Mouse (Mus musculus) CH12.LX (cell line): Measurements from ENCODE around the gene Fcgbp. TPM values are rescaled to one million over a fixed set of nuclear protein-coding genes. Genes with fewer than 3 reads are reported as not detected.

ENCODE experiments used
- DNase-seq: peaks from one replicate; pipeline ENCODE4 v3.0.0-alpha.2; 2013; ENCODE audit errors: extremely low read depth
- H3K27ac ChIP-seq: 2 replicates; pipeline ENCODE4 v1.5.1; 2012; ENCODE audit warnings: low read depth, mild to moderate bottlenecking, control low read depth, moderate library complexity; ENCODE audit not compliant: insufficient read depth
- H3K27me3 ChIP-seq: replicated peaks from 2 replicates; pipeline ENCODE3; 2012; ENCODE audit warnings: inconsistent platforms
- H3K36me3 ChIP-seq, 2 experiments: replicated peaks in 1 of 2; 2 replicates each; pipeline versions ENCODE3 to v1.6.1; 2012; ENCODE audit warnings: inconsistent platforms in 1 of 2, low read length in 1 of 2, mild to moderate bottlenecking in 1 of 2, mixed read lengths in 1 of 2, moderate library complexity in 1 of 2; ENCODE audit not compliant: control insufficient read depth in 1 of 2, insufficient read depth in 1 of 2
- H3K4me1 ChIP-seq, 2 experiments: 2 replicates each; pipeline ENCODE4 v1.6.1; 2012; ENCODE audit warnings: inconsistent platforms in 1 of 2, moderate library complexity in 1 of 2; ENCODE audit not compliant: insufficient read depth in 2 of 2, control insufficient read depth in 1 of 2
- H3K4me2 ChIP-seq: 2 replicates; pipeline ENCODE4 v1.6.1; 2012; ENCODE audit warnings: low read depth, mild to moderate bottlenecking, control low read depth; ENCODE audit not compliant: poor library complexity, insufficient read depth, severe bottlenecking
- H3K4me3 ChIP-seq, 3 experiments: fragments of 150-350 bp in 1 of 3; sonication (generic) in 1 of 3; replicated peaks in 1 of 3; 2 replicates each; pipeline versions ENCODE3 to v1.5.1; 2011 to 2012; ENCODE audit warnings: low read depth in 2 of 3, low read length in 2 of 3, mild to moderate bottlenecking in 2 of 3, moderate library complexity in 2 of 3, control low read depth in 1 of 3, improper control_type of control experiment in 1 of 3, inconsistent platforms in 1 of 3, mixed read lengths in 1 of 3; ENCODE audit not compliant: poor library complexity in 1 of 3
- H3K79me2 ChIP-seq: replicated peaks from 2 replicates; pipeline ENCODE4 v1.6.1; 2012; ENCODE audit warnings: mild to moderate bottlenecking, moderate library complexity; ENCODE audit not compliant: control insufficient read depth, poor library complexity, insufficient read depth, severe bottlenecking; ENCODE audit errors: extremely low read depth
- H3K9ac ChIP-seq: 2 replicates; pipeline ENCODE4 v1.6.1; 2012; ENCODE audit warnings: low read depth, mild to moderate bottlenecking, control low read depth, moderate library complexity; ENCODE audit not compliant: insufficient read depth
- H3K9me3 ChIP-seq: replicated peaks from 2 replicates; pipeline ENCODE3; 2012; ENCODE audit warnings: low read length, inconsistent platforms, mixed read lengths
- CHD2 ChIP-seq: IDR thresholded peaks from 2 replicates; pipeline ENCODE4 v1.6.1; 2011; ENCODE audit warnings: low read length, improper control_type of control experiment
- CTCF ChIP-seq, 2 experiments: IDR thresholded peaks in 1 of 2; conservative IDR thresholded peaks in 1 of 2; 2 replicates each; pipeline ENCODE4 v1.5.1; 2011 to 2012; ENCODE audit warnings: low read depth in 2 of 2, low read length in 2 of 2, improper control_type of control experiment in 1 of 2, inconsistent platforms in 1 of 2, mild to moderate bottlenecking in 1 of 2, moderate library complexity in 1 of 2
- E2F4 ChIP-seq: IDR thresholded peaks from 2 replicates; pipeline ENCODE4 v1.6.1; 2011; ENCODE audit warnings: low read depth, low read length, improper control_type of control experiment; ENCODE audit not compliant: insufficient replicate concordance
- ETS1 ChIP-seq: conservative IDR thresholded peaks from 2 replicates; pipeline ENCODE4 v1.6.1; 2012; ENCODE audit warnings: low read depth, mild to moderate bottlenecking, inconsistent platforms, low read length, improper control_type of control experiment, moderate library complexity
- JUN ChIP-seq: IDR thresholded peaks from 2 replicates; pipeline ENCODE4 v1.6.1; 2011; ENCODE audit warnings: low read depth, mild to moderate bottlenecking, low read length, improper control_type of control experiment, moderate library complexity; ENCODE audit not compliant: insufficient read depth
- JUND ChIP-seq: conservative IDR thresholded peaks from 2 replicates; pipeline ENCODE4 v1.6.1; 2011; ENCODE audit warnings: low read depth, low read length, improper control_type of control experiment
- KAT2A ChIP-seq: IDR thresholded peaks from 2 replicates; pipeline ENCODE4 v1.6.1; 2012; ENCODE audit warnings: low read length, improper control_type of control experiment, inconsistent platforms; ENCODE audit not compliant: insufficient replicate concordance
- MAFK ChIP-seq: IDR thresholded peaks from 2 replicates; pipeline ENCODE4 v1.6.1; 2011; ENCODE audit warnings: low read length, improper control_type of control experiment; ENCODE audit not compliant: insufficient replicate concordance
- MAX ChIP-seq: IDR thresholded peaks from 2 replicates; pipeline ENCODE4 v1.6.1; 2011; ENCODE audit warnings: low read length, improper control_type of control experiment
- MXI1 ChIP-seq: IDR thresholded peaks from 2 replicates; pipeline ENCODE4 v1.6.1; 2011; ENCODE audit warnings: mild to moderate bottlenecking, low read depth, low read length, improper control_type of control experiment
- NELFE ChIP-seq: IDR thresholded peaks from 2 replicates; pipeline ENCODE4 v1.6.1; 2011; ENCODE audit warnings: low read depth, low read length, improper control_type of control experiment
- NRF1 ChIP-seq: IDR thresholded peaks from 2 replicates; pipeline ENCODE4 v1.6.1; 2014; ENCODE audit warnings: low read depth, mild to moderate bottlenecking, inconsistent platforms, low read length, improper control_type of control experiment, moderate library complexity
- POLR2A ChIP-seq: IDR thresholded peaks from 2 replicates; pipeline ENCODE4 v1.6.1; 2011; ENCODE audit warnings: low read depth, mild to moderate bottlenecking, improper control_type of control experiment, low read length
- RAD21 ChIP-seq: IDR thresholded peaks from 2 replicates; pipeline ENCODE4 v1.6.1; 2011; ENCODE audit warnings: low read depth, mild to moderate bottlenecking, low read length, improper control_type of control experiment, moderate library complexity
- RCOR1 ChIP-seq: conservative IDR thresholded peaks from 2 replicates; pipeline ENCODE4 v1.6.1; 2012; ENCODE audit warnings: low read depth, mild to moderate bottlenecking, inconsistent platforms, low read length, improper control_type of control experiment
- SIN3A ChIP-seq: IDR thresholded peaks from 2 replicates; pipeline ENCODE4 v1.6.1; 2012; ENCODE audit warnings: low read length, improper control_type of control experiment, inconsistent platforms
- TBP ChIP-seq: conservative IDR thresholded peaks from 2 replicates; pipeline ENCODE4 v1.6.1; 2011; ENCODE audit warnings: low read depth, low read length, improper control_type of control experiment
- UBTF ChIP-seq: IDR thresholded peaks from 2 replicates; pipeline ENCODE4 v1.6.1; 2012; ENCODE audit warnings: low read depth, mild to moderate bottlenecking, inconsistent platforms, low read length, improper control_type of control experiment, moderate library complexity
- ZC3H11A ChIP-seq: IDR thresholded peaks from 2 replicates; pipeline ENCODE4 v1.6.1; 2012; ENCODE audit warnings: low read depth, mild to moderate bottlenecking, inconsistent platforms, low read length, improper control_type of control experiment
- ZKSCAN1 ChIP-seq: IDR thresholded peaks from 2 replicates; pipeline ENCODE4 v1.6.1; 2012; ENCODE audit warnings: low read depth, inconsistent platforms, low read length, improper control_type of control experiment, borderline replicate concordance
- ZMIZ1 ChIP-seq: IDR thresholded peaks from 2 replicates; pipeline ENCODE4 v1.6.1; 2012; ENCODE audit warnings: low read depth, mild to moderate bottlenecking, inconsistent platforms, low read length, improper control_type of control experiment
- dilution Hi-C: fragments of 300-500 bp; cut with MboI; formaldehyde crosslinking; loops from 2 replicates; pipeline ENCODE4 v1.14.3; 2020; ENCODE audit warnings: low sequenced_read_pairs; ENCODE audit not compliant: extremely low pct_unique_long_range_greater_than_20kb, extremely low pct_ligation_motif_present
- in situ Hi-C: fragments of 300-500 bp; cut with MboI; formaldehyde crosslinking; loops from 3 replicates; pipeline ENCODE4 v1.14.3; 2019; ENCODE audit warnings: low sequenced_read_pairs, low pct_ligation_motif_present, low pct_unique_long_range_greater_than_20kb, mixed read lengths
- polyA plus RNA-seq: library from polyadenylated mRNA; unstranded; fragments of >175 nt; gene quantifications from 2 replicates; pipeline ENCODE4 v1.2.1, GENCODE M21; 2012; ENCODE audit warnings: low read depth; ENCODE audit not compliant: insufficient read length
- total RNA-seq, 2 experiments: library from RNA; depleted of rRNA; stranded (reverse); fragments of 300-350 nt in 1 of 2; fragments of >200 nt in 1 of 2; gene quantifications; 2 replicates each; pipeline ENCODE4 v1.2.3; 2012 to 2014

Gene Fcgbp
- total and polyA plus RNA-seq, 3 experiments = not detected

GRCm38 (mm10) chr7:28050584-28050983 is 20.5 kb upstream of the Fcgbp start:
- peak overlapping the region in 1 of 3 experiments; percentile 6 for H3K4me3 ChIP-seq
- dilution Hi-C loops (no loop called here), in situ Hi-C loops (loop anchor here (10.0 kb wide), 1 partner anchor 114 kb away; the partner anchor contains the start of gene Fbl)
- peaks cover 31 to 33% of the 10 kb centered on the region in 2 experiments for H3K36me3 ChIP-seq
- no peak overlapping the region for H3K9ac ChIP-seq
- no peak for DNase-seq
- TF ChIP-seq ZMIZ1 (no peak), POLR2A (no peak), KAT2A (no peak), CHD2 (no peak), JUND (no peak), MXI1 (no peak), NRF1 (no peak), CTCF (conservative IDR thresholded peaks at IDR 0.05 in 1 of 2, IDR thresholded peaks at IDR 0.05 in 1 of 2; ENCODE audit: low read depth in 2 of 2, low read length in 2 of 2) (no peak), NELFE (no peak), ETS1 (no peak), ZC3H11A (no peak), TBP (no peak)
- TF ChIP-seq, all 38 proteins: peak for 0
- Histone ChIP-seq H3K27ac (no peak overlapping the region), H3K9me3 (no peaks in the 10 kb centered on the region), H3K4me2 (no peak overlapping the region), H3K4me1 (peaks cover 7 to 16% of the 10 kb centered on the region in 2 experiments), H3K27me3 (peaks cover 26% of the 10 kb centered on the region), H3K79me2 (peaks cover 26% of the 10 kb centered on the region)

GRCm38 (mm10) chr7:28053046-28053930 is 17.7 kb upstream of the Fcgbp start:
- H3K27ac ChIP-seq = no peak overlapping the region
- dilution Hi-C loops = no loop called here
- no peak overlapping the region for H3K4me3 ChIP-seq

More at GRCm38 (mm10) chr7:28053046-28053930, 17.7 kb upstream of the Fcgbp start:
- H3K4me1 ChIP-seq = peaks cover 7 to 13% of the 10 kb centered on the region in 2 experiments
- peaks cover 44% of the 10 kb centered on the region for H3K27me3 ChIP-seq
- no peaks in the 10 kb centered on the region for H3K9me3 ChIP-seq
- no peak overlapping the region for H3K9ac ChIP-seq
- TF ChIP-seq SIN3A (no peak), E2F4 (no peak), ETS1 (no peak), ZKSCAN1 (no peak), NELFE (no peak), JUN (no peak), RAD21 (no peak), CHD2 (no peak), MAFK (no peak), RCOR1 (no peak), UBTF (no peak), MAX (no peak), ZMIZ1 (no peak)
- no peak for DNase-seq
- H3K36me3 ChIP-seq = peaks cover 5 to 6% of the 10 kb centered on the region in 2 experiments
- in situ Hi-C loops = loop anchor here (10.0 kb wide), 1 partner anchor 112 kb away; the partner anchor contains the start of gene Fbl
- no peak overlapping the region for H3K4me2 ChIP-seq
- H3K79me2 ChIP-seq = peaks cover 16% of the 10 kb centered on the region
